Mouse (Mus musculus): ENCODE measurements around the gene Lcor.

The Lcor gene

DNA sequence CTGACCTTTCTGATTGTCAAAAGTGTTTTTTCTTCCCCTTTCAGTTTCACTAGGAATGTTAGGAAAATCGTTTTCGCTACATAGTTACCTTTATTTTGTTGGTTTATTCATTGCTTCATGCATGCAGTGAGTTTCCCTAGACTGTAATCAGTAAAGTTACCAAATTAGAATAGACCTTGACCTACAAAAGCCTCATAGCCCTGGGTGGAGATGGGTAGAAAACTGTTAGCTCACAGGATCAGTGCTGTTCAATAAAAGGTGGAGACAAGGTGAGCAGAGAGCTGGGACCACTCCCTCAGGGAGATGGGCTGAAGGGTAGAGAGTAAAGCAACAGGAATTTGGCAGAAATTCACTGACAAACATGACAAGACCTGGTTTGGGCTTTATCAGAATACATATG is 91.3 kb downstream of the Lcor start:
- no peak for DNase-seq

- DNase-seq = no peak
Measured at GRCm38 (mm10) chr19:41577576-41577975, 95.1 kb downstream of the Lcor start.

DNA sequence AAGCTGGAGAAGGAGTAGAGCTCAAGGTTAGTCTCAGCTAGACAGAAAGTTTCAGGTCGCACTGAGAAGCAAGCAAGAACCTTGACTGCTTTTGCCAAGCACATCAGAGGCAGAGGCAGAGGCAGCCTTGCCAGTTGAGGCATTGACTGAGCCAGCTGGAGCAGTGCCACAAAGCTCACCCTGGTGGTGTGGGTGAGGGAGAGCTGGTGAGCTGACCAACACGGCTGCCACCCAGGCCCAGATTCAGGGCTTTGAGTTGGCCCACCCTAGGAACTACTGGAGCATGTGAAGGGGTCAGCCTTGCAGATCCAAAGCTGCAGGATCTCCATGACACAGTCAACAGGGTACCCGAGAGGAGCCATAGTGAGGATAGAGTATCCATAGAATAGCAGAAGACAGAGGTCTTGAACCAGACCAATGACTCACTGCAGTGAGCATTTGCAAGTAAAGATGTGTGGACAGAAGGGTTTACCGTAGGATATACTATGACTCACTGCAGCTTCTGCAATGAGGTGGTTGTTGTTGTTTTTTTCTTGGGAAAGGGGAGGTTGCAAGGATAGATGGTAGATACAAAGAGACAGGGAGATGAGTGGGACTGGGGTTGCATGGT is 97.0 kb downstream of the Lcor start:
- DNase-seq = no peak

DNA sequence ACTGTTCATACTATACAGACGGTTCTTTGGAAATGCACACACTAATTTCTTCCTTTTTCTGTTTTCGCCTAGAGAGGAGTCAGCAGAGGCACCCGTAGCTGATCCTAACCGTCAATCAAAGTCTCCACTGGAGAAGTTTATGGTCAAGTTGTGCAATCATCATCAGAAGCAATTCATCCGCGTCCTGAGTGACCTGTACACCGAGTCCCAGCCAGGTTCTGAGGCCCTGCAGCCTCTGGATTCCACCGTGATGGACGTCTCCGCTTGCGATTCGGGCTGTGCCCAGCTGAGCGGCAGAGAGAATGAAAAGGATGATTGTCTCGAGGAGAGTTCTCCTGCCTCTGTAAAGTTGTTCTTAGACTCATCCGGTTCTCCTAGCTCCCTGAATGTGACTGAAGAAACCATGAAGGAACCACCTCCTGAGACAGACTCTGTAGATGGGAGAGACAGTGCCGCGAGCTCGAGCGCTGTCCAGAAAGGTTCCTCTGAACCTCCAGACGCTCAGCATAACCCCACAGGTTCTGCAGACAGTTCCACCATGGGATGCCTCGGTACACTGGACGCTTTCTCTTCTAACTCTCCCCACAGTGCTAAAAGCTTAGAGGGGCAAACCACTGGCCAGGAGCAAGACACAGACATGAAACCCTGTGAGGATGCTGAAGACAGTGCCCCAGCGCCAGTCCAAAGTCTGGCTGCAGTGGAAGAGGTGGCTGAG is 99.4 kb downstream of the Lcor start, which contains the start of gene Gm340:
Gm340 (plus strand) TSS at position 665 of the 715 bp plus-strand sequence.
- DNase-seq = no peak

DNA sequence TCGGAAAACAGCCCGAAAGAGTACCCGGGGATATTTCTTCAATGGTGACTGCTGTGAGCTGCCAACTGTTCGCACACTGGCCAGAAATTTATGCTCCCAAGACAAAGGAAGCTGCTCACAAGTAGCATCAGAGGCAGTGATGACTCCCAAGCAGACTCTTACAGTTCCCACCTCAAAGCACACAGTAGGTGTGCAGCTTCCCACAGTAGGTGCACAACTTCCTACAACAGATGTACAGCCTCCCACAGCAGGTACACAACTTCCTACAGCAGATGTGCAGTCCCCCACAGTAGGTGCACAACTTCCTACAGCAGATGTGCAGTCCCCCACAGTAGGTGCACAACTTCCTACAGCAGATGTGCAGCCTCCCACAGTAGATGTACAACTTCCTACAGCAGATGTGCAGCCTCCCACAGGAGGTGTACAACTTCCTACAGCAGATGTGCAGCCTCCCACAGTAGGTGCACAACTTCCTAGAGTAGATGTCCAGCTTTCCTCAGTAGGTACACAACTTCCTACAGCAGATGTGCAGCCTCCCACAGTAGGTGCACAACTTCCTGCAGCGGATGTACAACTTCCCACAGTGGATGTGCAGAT is 100.6 kb downstream of the Lcor start:
- DNase-seq = no peak

DNA sequence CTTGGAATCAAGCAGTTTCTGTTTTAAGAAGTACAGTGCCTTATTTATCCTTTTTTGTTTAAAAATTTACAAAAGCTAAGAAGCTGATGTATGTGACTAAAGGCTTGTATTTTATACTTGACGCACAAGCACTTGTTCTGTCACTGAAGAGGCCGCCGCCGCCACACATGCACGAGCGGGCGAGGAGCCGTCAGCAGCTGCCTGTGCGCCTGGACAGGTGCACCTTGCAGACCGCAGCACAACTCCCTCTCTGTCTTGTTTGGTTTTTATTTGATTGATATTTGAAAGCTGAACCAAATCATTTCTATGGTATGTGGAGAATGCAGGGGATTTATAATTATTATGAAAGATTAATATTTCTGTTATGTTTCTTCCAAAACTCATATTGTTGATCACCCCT is 104.3 kb downstream of the Lcor start:
- no peak for DNase-seq

DNA sequence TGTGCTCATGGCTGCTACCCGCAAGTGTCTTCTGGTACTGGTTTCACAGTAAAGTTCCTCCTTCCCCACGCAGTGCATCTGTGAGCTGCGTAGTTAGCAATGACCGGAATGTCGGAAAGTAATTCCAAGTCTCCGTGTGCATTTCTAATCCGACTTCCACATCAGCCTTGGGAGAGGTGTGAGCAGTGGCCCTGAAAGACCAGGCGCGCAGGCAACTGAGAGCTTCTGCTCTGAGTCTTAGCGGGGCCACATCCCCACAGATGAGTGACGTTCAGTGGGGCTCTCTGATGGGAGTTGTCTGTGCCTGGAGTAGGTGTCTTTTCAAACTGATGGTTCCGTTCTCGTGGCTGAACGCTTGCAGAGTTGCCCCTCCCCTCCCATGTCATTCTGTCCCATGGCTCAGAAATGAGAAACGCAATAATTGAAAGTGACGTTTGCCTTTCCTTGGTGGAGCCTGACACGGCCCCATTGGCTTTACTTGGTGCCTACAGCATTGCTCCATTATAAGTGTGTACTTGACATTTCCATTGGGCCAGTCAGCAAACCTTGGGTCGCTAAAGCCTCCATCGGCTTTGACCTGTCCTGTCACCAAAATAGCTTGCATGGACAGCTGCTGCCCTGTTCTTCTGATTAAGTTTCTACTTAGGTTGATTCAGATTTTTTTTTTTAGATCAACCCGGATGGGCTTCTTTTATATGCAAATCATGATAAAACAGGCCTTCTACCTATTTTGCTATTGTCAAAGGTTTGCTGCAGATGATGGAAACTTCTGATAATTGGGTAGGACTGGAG is 105.2 kb downstream of the Lcor start:
- no peak for DNase-seq

DNA sequence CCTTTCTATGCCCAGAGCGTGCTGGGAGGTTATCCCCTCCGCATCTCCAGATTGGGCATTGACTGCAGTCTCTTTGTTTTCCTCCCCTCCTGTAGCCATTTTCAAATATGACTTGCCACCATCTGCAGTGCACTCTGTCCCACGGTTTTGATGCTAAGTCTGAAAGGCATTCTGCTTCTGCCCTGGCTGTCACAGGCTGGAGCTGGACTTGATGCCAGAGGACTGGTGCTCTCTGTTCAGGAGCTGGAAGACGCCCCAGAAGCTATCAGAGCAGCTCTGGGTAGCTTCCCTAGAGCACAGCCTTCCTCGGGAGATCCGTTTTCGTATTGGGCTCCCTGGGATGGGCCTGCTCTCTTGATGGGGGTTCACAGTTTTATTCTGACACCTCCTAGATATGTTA is 106.6 kb downstream of the Lcor start:
- DNase-seq = no peak

DNA sequence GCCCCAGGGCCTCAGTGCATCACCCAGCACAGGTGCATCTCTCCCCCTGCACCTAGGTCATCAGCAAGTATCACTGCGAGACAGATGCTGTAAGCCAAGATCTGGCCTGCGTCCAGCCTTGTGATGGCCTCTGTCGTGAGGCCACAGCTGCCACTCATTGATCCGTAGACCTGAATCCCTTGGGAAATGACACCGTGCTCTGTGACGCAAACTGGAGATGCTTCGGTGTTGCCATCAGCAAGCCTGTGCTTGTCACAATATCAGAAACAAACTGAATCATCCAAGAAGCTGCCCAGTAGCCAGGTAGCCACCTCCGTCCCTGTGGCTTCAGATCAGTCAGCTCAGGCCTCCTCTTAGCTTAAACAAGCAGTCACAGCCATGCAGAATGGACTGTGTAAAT is 107.2 kb downstream of the Lcor start:
- no peak for DNase-seq

- DNase-seq = no peak
Measured at GRCm38 (mm10) chr19:41591808-41592207, 109.4 kb downstream of the Lcor start.

- DNase-seq = peak; percentile 62
Measured at GRCm38 (mm10) chr19:41597170-41597894, 114.9 kb downstream of the Lcor start.

DNA sequence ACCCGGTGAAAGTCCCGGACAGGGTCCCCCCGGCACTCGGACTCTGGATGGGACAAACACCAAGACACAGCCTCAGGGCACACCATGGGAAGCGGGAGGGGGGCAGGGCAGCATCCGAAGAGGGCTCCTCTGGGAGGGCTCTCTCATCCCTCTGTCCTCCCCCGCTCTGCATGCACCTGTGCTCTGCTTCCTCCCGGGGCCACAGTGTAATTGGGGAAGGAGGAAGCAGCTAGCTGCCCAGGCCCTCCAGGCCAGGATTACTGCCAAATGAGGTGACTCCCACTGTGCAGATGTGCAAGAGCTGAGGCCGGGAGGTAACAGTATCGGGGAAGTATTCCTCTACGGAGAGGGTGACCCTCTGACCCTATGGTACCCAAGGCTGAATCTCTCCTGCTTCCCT is 118.2 kb downstream of the Lcor start:
- no peak for DNase-seq

DNA sequence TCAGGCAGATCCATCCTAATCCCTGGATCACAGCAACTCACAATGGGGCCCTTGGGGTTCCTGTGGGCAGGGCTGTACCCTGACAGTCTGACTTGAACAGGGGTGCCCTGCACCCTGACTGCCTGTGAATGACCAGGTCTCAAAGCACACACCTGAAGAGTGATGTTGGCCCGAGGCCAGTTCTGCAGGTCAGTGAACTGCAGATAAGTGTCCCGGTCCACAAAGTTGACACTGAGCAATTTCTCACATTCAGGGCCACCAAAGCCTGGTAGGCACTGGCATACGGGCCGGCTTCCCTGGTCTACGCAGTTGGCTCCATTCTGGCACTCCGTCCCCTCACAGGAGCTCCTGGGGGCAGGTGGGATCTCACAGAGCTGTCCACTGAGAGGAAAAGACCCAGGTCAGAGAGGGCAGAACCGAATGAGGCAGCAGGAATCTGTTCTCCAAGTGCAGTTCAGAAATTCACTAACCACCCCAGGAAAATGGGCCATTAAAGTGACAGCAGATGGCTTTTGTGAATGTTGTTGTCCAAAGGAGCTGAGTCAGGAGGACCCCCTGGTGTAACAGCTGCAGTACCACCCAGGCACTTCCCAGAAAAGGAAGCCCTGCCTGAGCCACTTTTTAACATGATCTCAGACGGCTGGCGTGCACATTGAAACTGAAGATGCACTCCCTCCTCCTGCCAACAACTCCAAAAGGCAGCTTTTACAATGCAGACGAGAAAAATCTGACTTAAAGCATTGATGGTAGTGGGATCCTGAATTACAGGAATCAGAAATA is 124.0 kb downstream of the Lcor start:
- peak; percentile 64 for DNase-seq

DNA sequence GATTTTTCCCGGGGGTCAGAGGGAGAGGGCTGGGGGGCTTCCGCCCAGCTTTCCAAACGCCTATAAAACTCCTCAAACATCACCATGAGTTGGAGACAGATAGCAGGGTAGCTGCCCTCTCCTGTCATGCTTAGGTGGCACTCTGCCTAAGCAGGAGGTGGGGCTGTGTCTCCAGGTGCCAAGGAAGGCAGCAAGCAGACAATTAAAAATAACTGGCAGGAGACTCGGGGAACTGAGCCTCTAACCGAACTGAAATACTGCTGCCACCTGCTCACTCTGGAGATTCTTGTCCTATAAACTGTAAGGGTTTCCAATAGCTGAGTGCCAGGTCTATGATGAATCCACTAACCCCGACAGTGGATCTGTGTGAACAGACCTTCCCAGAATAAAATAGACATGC is 129.2 kb downstream of the Lcor start:
- no peak for DNase-seq
